Mouse (Mus musculus): ENCODE results near the gene Klf2. TPM values are rescaled to one million over a fixed set of nuclear protein-coding genes. Genes with fewer than 3 reads are reported as not detected.

Klf2 gene
- polyA plus RNA-seq, 1 experiment from 2014 or later, result 3.7 TPM

- 71% methylated on average over 4 of the region's 4 CpGs for WGBS
- H3K36me3 ChIP-seq (ENCODE audit: control insufficient read depth, insufficient read depth, low read length), result peaks cover 41% of the 10 kb centered on the region
- H3K27ac ChIP-seq (ENCODE audit: low read depth, low read length), result no peak overlapping the region
- DNase-seq (ENCODE audit: low spot score), result no peak
- no peak for ATAC-seq
- no peak overlapping the region for H3K9ac ChIP-seq (ENCODE audit: low read length)
- no peak overlapping the region for H3K4me3 ChIP-seq (ENCODE audit: low read depth, low read length)
- H3K4me2 ChIP-seq (ENCODE audit: low read length), result no peak overlapping the region
- H3K27me3 ChIP-seq (replicated peaks; ENCODE audit: control insufficient read depth, insufficient read depth, low read length), result no peaks in the 10 kb centered on the region
- no peaks in the 10 kb centered on the region for H3K9me3 ChIP-seq (replicated peaks; ENCODE audit: control insufficient read depth, low read length)
- H3K4me1 ChIP-seq (ENCODE audit: control insufficient read depth, insufficient read depth, low read length), result no peaks in the 10 kb centered on the region
These were observed 15.4 kb downstream of the Klf2 start for GRCm38 (mm10) chr8:72334144-72334641.

GRCm38 (mm10) chr8:72336273-72336672, 17.4 kb downstream of the Klf2 start:
- WGBS, result 84% methylated on average over 2 of the region's 2 CpGs
- no peak overlapping the region for H3K27ac ChIP-seq (ENCODE audit: low read depth, low read length)

GRCm38 (mm10) chr8:72337034-72337433, 18.2 kb downstream of the Klf2 start:
- Histone ChIP-seq H3K9me3 (replicated peaks; ENCODE audit: control insufficient read depth, low read length) (no peaks in the 10 kb centered on the region), H3K4me3 (ENCODE audit: low read depth, low read length) (no peak overlapping the region)

More at GRCm38 (mm10) chr8:72336273-72336672, 17.4 kb downstream of the Klf2 start:
- no peak for DNase-seq (ENCODE audit: low spot score)
- H3K9ac ChIP-seq (ENCODE audit: low read length), result no peak overlapping the region
- H3K9me3 ChIP-seq (replicated peaks; ENCODE audit: control insufficient read depth, low read length), result no peaks in the 10 kb centered on the region
- H3K36me3 ChIP-seq (ENCODE audit: control insufficient read depth, insufficient read depth, low read length), result peaks cover 62% of the 10 kb centered on the region
- H3K4me1 ChIP-seq (ENCODE audit: control insufficient read depth, insufficient read depth, low read length), result no peaks in the 10 kb centered on the region
- no peaks in the 10 kb centered on the region for H3K27me3 ChIP-seq (replicated peaks; ENCODE audit: control insufficient read depth, insufficient read depth, low read length)
- no peak overlapping the region for H3K4me3 ChIP-seq (ENCODE audit: low read depth, low read length)
- H3K4me2 ChIP-seq (ENCODE audit: low read length), result no peak overlapping the region
- no peak for ATAC-seq

GRCm38 (mm10) chr8:72342556-72343300, 23.9 kb downstream of the Klf2 start:
- DNase-seq (ENCODE audit: low spot score) (no peak), ATAC-seq (no peak)
- Histone ChIP-seq H3K27me3 (replicated peaks; ENCODE audit: control insufficient read depth, insufficient read depth, low read length) (no peaks in the 10 kb centered on the region), H3K36me3 (ENCODE audit: control insufficient read depth, insufficient read depth, low read length) (peaks cover 89% of the 10 kb centered on the region), H3K4me3 (ENCODE audit: low read depth, low read length) (no peak overlapping the region), H3K9ac (ENCODE audit: low read length) (no peak overlapping the region), H3K27ac (ENCODE audit: low read depth, low read length) (no peak overlapping the region), H3K4me2 (ENCODE audit: low read length) (no peak overlapping the region), H3K9me3 (replicated peaks; ENCODE audit: control insufficient read depth, low read length) (no peaks in the 10 kb centered on the region), H3K4me1 (ENCODE audit: control insufficient read depth, insufficient read depth, low read length) (no peaks in the 10 kb centered on the region)
- 92% methylated on average over 5 of the region's 5 CpGs for WGBS

More at GRCm38 (mm10) chr8:72337034-72337433, 18.2 kb downstream of the Klf2 start:
- Histone ChIP-seq H3K9ac (ENCODE audit: low read length) (no peak overlapping the region), H3K27me3 (replicated peaks; ENCODE audit: control insufficient read depth, insufficient read depth, low read length) (no peaks in the 10 kb centered on the region), H3K27ac (ENCODE audit: low read depth, low read length) (no peak overlapping the region), H3K36me3 (ENCODE audit: control insufficient read depth, insufficient read depth, low read length) (peaks cover 67% of the 10 kb centered on the region), H3K4me2 (ENCODE audit: low read length) (no peak overlapping the region), H3K4me1 (ENCODE audit: control insufficient read depth, insufficient read depth, low read length) (no peaks in the 10 kb centered on the region)
- DNase-seq (ENCODE audit: low spot score), result no peak
- ATAC-seq, result no peak

GRCm38 (mm10) chr8:72343725-72344124, 24.9 kb downstream of the Klf2 start:
- Histone ChIP-seq H3K9ac (ENCODE audit: low read length) (no peak overlapping the region), H3K27ac (ENCODE audit: low read depth, low read length) (no peak overlapping the region), H3K4me3 (ENCODE audit: low read depth, low read length) (no peak overlapping the region), H3K27me3 (replicated peaks; ENCODE audit: control insufficient read depth, insufficient read depth, low read length) (no peaks in the 10 kb centered on the region), H3K4me2 (ENCODE audit: low read length) (no peak overlapping the region), H3K4me1 (ENCODE audit: control insufficient read depth, insufficient read depth, low read length) (no peaks in the 10 kb centered on the region), H3K9me3 (replicated peaks; ENCODE audit: control insufficient read depth, low read length) (no peaks in the 10 kb centered on the region), H3K36me3 (ENCODE audit: control insufficient read depth, insufficient read depth, low read length) (peaks cover 85% of the 10 kb centered on the region)
- 74% methylated on average over 4 of the region's 4 CpGs for WGBS
- no peak for DNase-seq (ENCODE audit: low spot score)
- ATAC-seq, result no peak

- H3K9me3 ChIP-seq (replicated peaks; ENCODE audit: control insufficient read depth, low read length), result no peaks in the 10 kb centered on the region
- no peaks in the 10 kb centered on the region for H3K27me3 ChIP-seq (replicated peaks; ENCODE audit: control insufficient read depth, insufficient read depth, low read length)
- no peak overlapping the region for H3K27ac ChIP-seq (ENCODE audit: low read depth, low read length)
- no peak overlapping the region for H3K9ac ChIP-seq (ENCODE audit: low read length)
- H3K4me2 ChIP-seq (ENCODE audit: low read length), result no peak overlapping the region
- no peak for DNase-seq (ENCODE audit: low spot score)
- no peaks in the 10 kb centered on the region for H3K4me1 ChIP-seq (ENCODE audit: control insufficient read depth, insufficient read depth, low read length)
- H3K36me3 ChIP-seq (ENCODE audit: control insufficient read depth, insufficient read depth, low read length), result peaks cover 66% of the 10 kb centered on the region
- H3K4me3 ChIP-seq (ENCODE audit: low read depth, low read length), result no peak overlapping the region
- no peak for ATAC-seq
- 84% methylated on average over 1 of the region's 1 CpGs for WGBS
These were observed 28.7 kb downstream of the Klf2 start for GRCm38 (mm10) chr8:72347553-72347952.

- no peak for ATAC-seq
- Histone ChIP-seq H3K9me3 (replicated peaks; ENCODE audit: control insufficient read depth, low read length) (no peaks in the 10 kb centered on the region), H3K27me3 (replicated peaks; ENCODE audit: control insufficient read depth, insufficient read depth, low read length) (no peaks in the 10 kb centered on the region), H3K36me3 (ENCODE audit: control insufficient read depth, insufficient read depth, low read length) (peaks cover 67% of the 10 kb centered on the region), H3K27ac (ENCODE audit: low read depth, low read length) (no peak overlapping the region), H3K4me2 (ENCODE audit: low read length) (no peak overlapping the region), H3K4me3 (ENCODE audit: low read depth, low read length) (no peak overlapping the region), H3K9ac (ENCODE audit: low read length) (no peak overlapping the region), H3K4me1 (ENCODE audit: control insufficient read depth, insufficient read depth, low read length) (no peaks in the 10 kb centered on the region)
- DNase-seq (ENCODE audit: low spot score), result no peak
- 95% methylated on average over 2 of the region's 2 CpGs for WGBS
These were observed 29.3 kb downstream of the Klf2 start for GRCm38 (mm10) chr8:72348114-72348513.

GRCm38 (mm10) chr8:72348956-72349355, 30.1 kb downstream of the Klf2 start:
- WGBS, result 66% methylated on average over 1 of the region's 1 CpGs
- ATAC-seq, result no peak; the same call in 1 of the 2 replicates
- peaks cover 67% of the 10 kb centered on the region for H3K36me3 ChIP-seq (ENCODE audit: control insufficient read depth, insufficient read depth, low read length)

GRCm38 (mm10) chr8:72349838-72350237, 31.0 kb downstream of the Klf2 start:
- WGBS, result 91% methylated on average over 9 of the region's 9 CpGs
- H3K9me3 ChIP-seq (replicated peaks; ENCODE audit: control insufficient read depth, low read length), result no peaks in the 10 kb centered on the region
- H3K4me2 ChIP-seq (ENCODE audit: low read length), result no peak overlapping the region
- H3K27me3 ChIP-seq (replicated peaks; ENCODE audit: control insufficient read depth, insufficient read depth, low read length), result no peaks in the 10 kb centered on the region
- no peak overlapping the region for H3K27ac ChIP-seq (ENCODE audit: low read depth, low read length)
- ATAC-seq (no peak), DNase-seq (ENCODE audit: low spot score) (no peak)
- H3K4me3 ChIP-seq (ENCODE audit: low read depth, low read length), result no peak overlapping the region
- peaks cover 69% of the 10 kb centered on the region for H3K36me3 ChIP-seq (ENCODE audit: control insufficient read depth, insufficient read depth, low read length)
- H3K4me1 ChIP-seq (ENCODE audit: control insufficient read depth, insufficient read depth, low read length), result no peaks in the 10 kb centered on the region
- H3K9ac ChIP-seq (ENCODE audit: low read length), result no peak overlapping the region

More at GRCm38 (mm10) chr8:72348956-72349355, 30.1 kb downstream of the Klf2 start:
- H3K9ac ChIP-seq (ENCODE audit: low read length), result no peak overlapping the region
- no peaks in the 10 kb centered on the region for H3K9me3 ChIP-seq (replicated peaks; ENCODE audit: control insufficient read depth, low read length)
- H3K27ac ChIP-seq (ENCODE audit: low read depth, low read length), result no peak overlapping the region
- H3K4me1 ChIP-seq (ENCODE audit: control insufficient read depth, insufficient read depth, low read length), result no peaks in the 10 kb centered on the region
- H3K4me2 ChIP-seq (ENCODE audit: low read length), result no peak overlapping the region
- no peak overlapping the region for H3K4me3 ChIP-seq (ENCODE audit: low read depth, low read length)
- DNase-seq (ENCODE audit: low spot score), result no peak
- no peaks in the 10 kb centered on the region for H3K27me3 ChIP-seq (replicated peaks; ENCODE audit: control insufficient read depth, insufficient read depth, low read length)
